Mouse (Mus musculus): Measurements from ENCODE around the gene Alox5.

Gene Alox5

GRCm38 (mm10) chr6:116416000-116416552 is 44.9 kb downstream of the Alox5 start:
- DNase-seq = no peak

GRCm38 (mm10) chr6:116415126-116415676 is 45.8 kb downstream of the Alox5 start:
- DNase-seq = no peak

GRCm38 (mm10) chr6:116412546-116413325 is 48.2 kb downstream of the Alox5 start:
- DNase-seq = no peak

- no peak for DNase-seq
Measured at GRCm38 (mm10) chr6:116411716-116412115, 49.3 kb downstream of the Alox5 start.

- no peak for DNase-seq
Measured at GRCm38 (mm10) chr6:116410436-116410835, 50.5 kb downstream of the Alox5 start.

GRCm38 (mm10) chr6:116407956-116408657 is 52.9 kb downstream of the Alox5 start:
- DNase-seq = no peak

GRCm38 (mm10) chr6:116407216-116407615 is 53.8 kb downstream of the Alox5 start:
- no peak for DNase-seq

GRCm38 (mm10) chr6:116406680-116407079 is 54.3 kb downstream of the Alox5 start:
- DNase-seq = no peak

- DNase-seq = no peak
Measured at GRCm38 (mm10) chr6:116406152-116406551, 54.8 kb downstream of the Alox5 start.

GRCm38 (mm10) chr6:116405715-116406114 is 55.3 kb downstream of the Alox5 start:
- no peak for DNase-seq

- DNase-seq = no peak
Measured at GRCm38 (mm10) chr6:116405243-116405642, 55.7 kb downstream of the Alox5 start.

- peak; percentile 41 for DNase-seq
Measured at GRCm38 (mm10) chr6:116402426-116402825, 58.6 kb downstream of the Alox5 start.

GRCm38 (mm10) chr6:116401746-116402423 is 59.1 kb downstream of the Alox5 start:
- peak; percentile 92 for DNase-seq

GRCm38 (mm10) chr6:116398136-116398535 is 62.8 kb downstream of the Alox5 start:
- DNase-seq = no peak

GRCm38 (mm10) chr6:116397621-116398020 is 63.4 kb downstream of the Alox5 start:
- no peak for DNase-seq

- no peak for DNase-seq
Measured at GRCm38 (mm10) chr6:116394916-116395648, 65.9 kb downstream of the Alox5 start.

GRCm38 (mm10) chr6:116389481-116389880 is 71.5 kb downstream of the Alox5 start:
- no peak for DNase-seq

- no peak for DNase-seq
Measured at GRCm38 (mm10) chr6:116388068-116388467, 72.9 kb downstream of the Alox5 start.

- no peak for DNase-seq
Measured at GRCm38 (mm10) chr6:116386506-116386905, 74.5 kb downstream of the Alox5 start.

GRCm38 (mm10) chr6:116386045-116386415 is 74.9 kb downstream of the Alox5 start:
- no peak for DNase-seq

- no peak for DNase-seq
Measured at GRCm38 (mm10) chr6:116385194-116386044, 75.6 kb downstream of the Alox5 start.
